Mouse (Mus musculus) adrenal gland (tissue): Measurements from ENCODE around the gene Recql5.

ENCODE experiments used
- intact Hi-C: fragments of 180-260 bp; cut with DNase I; formaldehyde crosslinking; loops from one replicate; pipeline ENCODE4 v1.15.1; 2025
- long read RNA-seq, 2 experiments: library from polyadenylated mRNA; unstranded; transcript quantifications; one replicate each; pipeline ENCODE4 v2.0.0; 2020; ENCODE audit warnings: borderline replicate concordance in 1 of 2; ENCODE audit not compliant: insufficient replicate concordance in 1 of 2

The Recql5 gene
- long read RNA-seq, experiment 1, partial matches to known transcripts = 3 of 9 reads
- long read RNA-seq, experiment 1, other reads (novel, unspliced or antisense) = 6 of 9 reads
- long read RNA-seq, experiment 2, partial matches to known transcripts = 2 of 5 reads
- long read RNA-seq, experiment 2, other reads (novel, unspliced or antisense) = 3 of 5 reads

DNA sequence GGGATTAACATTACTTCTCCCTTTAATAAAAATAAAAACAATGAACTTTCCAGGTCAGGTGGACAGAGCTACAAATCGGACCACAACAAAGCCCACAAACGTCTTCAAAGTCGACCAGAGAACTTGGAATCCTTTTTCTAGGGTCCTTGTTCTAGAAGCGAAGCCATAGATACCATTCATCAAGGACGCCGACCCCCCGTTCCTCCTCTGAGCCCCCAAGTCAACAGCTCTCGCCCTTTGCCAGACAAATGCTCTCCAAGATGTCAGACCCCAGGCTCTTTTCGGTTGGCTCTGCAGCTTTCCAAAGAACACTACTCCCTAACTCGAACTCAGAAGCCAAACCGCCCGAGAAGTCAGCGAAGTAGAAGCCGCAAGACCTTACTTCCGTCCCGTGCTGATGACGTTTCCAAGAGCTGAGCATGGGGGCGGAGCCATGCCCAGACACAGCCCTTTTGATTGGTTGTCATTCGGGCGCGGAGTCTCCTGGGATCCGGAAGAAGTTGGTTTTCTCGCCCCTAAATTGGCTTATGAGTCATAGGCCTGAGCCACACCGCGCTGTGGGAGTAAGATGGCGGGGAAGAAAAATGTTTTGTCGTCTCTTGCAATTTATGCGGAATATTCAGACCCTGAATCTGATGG lies at the start of gene Recql5, which contains the start of gene Sap30bp:
Gene Recql5, minus strand, starts transcription at position 370 of the 639 bp plus-strand sequence.
Gene Sap30bp, plus strand, starts transcription at position 175 of the 639 bp plus-strand sequence.
- intact Hi-C loops = loop anchor here (10.0 kb wide), 1 partner anchor 192 kb away; the partner anchor contains the start of gene Trim47

DNA sequence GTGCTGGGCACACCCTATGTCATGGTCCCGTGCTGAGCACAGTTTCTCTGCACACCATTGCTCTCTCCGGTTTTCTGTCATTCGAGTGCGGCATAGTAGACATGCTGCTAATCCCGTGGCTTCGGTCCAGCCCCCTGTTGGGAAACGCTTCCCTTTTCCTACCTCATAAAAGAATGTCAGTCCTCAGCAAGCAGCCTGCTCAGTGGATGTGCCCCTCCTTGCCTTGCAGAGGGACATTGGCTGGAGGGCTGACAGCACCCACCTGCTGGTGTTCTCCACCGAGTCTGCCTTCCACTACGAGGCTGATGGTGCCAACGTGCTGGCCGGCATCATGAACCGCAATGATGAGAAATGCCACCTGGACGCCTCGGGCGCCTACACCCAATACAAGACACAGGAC lies 49.2 kb upstream of the Recql5 start:
- intact Hi-C loops = no loop called here

DNA sequence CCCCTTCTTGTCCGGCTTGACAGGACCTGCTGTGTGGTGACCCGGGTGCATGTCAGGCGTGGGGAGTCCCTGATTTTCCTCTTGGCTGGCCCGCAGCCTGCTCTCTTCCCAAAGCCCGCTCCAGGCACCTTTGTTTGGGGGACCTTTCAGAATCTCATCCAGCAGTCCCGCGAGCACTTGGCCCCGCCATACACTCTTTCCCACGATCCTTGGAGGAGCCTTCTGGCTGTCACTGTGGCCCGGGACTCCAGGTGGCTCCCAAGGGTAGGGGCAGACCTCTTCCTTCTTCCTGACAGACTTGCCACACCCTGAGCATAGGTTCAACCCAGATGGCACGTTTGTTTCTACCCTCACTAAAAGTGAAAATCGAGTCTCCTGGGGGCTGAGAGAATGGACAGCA lies 42.3 kb upstream of the Recql5 start:
- intact Hi-C loops = no loop called here

DNA sequence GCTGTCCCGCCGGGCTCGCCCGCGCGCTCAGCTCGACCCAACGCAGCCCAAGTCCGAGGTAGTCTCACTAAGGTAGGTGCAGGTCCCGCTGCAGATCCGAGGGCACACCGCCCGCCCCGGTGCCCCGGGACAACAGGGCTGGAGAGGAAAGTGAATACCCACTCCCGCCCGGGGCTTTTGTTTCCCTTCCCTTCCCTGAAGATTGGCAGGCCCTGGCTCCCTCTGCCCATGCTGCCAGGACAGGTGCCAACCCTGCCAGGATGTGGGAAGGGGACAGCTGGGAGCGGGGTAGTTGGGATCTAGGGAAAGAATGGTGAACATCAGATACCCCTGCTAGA lies 41.8 kb upstream of the Recql5 start:
- intact Hi-C loops = no loop called here

DNA sequence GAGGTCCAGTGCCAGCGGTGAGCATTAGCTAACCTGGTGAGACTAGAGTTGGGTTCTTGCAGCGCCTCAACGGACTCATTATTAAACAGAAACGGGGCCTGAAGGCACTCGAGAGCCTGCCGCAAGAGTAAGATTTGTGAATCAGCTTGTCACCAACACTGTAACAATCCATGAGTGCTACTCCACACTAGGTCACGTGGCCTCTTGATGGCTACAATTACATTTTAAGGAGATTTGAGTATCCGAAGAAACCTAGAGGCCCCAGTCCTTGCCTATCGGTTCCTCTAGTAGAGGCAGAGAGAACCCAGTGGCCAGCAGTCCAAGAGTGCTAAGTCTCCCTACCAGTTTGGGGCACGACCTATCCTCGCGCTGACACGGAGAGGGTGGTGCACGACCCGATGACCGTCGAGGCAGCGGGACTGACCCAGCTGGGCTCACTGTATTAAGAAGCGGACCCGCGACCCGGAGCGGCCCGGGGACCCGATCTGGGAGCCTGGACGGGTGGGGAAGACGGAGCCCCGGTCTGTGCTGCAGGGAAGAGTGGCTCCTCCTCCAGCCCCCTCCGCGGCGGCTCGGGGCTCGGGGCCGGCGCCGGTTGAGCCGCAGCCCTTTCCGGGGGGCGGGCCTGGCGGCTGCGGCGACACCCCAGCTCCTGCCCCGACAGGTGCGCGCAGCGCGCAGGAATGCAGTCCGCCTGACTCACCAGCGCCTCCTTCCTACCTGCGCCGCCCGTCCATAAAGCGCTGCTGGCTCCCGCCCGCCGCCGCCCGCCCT lies 41.2 kb upstream of the Recql5 start, which contains the start of gene Itgb4:
Gene Itgb4, plus strand, starts transcription at position 401 of the 774 bp plus-strand sequence.
- intact Hi-C loops = no loop called here

DNA sequence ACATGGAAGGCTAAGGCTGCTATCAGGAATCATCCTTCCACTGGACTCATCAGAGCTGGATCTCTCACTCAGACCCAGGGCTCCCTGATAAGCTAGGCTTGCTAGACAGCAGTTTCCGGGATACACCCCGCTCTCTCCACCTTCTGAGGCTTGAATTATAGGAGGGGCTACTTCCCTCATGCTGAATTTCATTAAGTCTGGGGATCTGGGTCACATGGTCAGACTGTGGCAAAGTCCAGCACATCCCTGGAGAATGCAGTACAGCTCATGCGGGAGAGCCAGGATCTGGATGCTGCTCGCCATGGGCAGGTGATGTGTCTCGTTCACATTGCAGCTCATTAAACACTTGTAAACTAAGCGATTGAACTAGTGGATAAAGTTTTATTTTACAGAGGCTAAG lies 37.7 kb upstream of the Recql5 start:
- intact Hi-C loops = no loop called here

DNA sequence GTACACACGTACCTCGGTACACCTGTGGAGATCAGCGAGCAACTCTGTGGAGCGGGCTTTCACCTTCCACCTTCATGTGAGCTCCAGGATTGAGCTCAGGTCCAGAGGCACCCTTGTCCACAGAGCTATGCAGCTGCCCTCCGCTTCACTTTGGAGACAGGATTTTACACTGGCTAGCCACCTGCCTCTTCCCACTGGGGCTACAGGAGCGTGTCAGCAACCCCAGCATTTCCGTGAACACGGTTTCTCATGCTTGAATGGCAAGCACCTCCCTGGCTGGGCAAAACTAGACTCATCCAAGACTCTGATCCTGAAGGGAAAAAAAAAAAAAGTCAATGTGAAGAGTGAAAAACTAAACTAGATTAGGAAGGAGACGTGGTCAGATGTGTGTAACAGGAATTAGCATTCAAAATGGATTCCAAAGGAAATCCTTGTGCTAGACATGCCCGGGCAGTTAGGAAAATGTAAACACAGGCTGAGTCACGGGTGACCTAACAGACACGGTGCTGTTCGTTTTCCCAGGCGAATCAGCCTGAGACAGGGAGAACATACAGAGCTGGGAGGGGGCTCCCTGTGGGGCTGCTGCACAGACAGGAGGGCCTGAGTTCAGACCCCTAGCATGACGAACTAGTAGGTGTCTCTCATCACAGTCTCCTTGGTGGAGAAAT lies 36.9 kb upstream of the Recql5 start:
- intact Hi-C loops = no loop called here

DNA sequence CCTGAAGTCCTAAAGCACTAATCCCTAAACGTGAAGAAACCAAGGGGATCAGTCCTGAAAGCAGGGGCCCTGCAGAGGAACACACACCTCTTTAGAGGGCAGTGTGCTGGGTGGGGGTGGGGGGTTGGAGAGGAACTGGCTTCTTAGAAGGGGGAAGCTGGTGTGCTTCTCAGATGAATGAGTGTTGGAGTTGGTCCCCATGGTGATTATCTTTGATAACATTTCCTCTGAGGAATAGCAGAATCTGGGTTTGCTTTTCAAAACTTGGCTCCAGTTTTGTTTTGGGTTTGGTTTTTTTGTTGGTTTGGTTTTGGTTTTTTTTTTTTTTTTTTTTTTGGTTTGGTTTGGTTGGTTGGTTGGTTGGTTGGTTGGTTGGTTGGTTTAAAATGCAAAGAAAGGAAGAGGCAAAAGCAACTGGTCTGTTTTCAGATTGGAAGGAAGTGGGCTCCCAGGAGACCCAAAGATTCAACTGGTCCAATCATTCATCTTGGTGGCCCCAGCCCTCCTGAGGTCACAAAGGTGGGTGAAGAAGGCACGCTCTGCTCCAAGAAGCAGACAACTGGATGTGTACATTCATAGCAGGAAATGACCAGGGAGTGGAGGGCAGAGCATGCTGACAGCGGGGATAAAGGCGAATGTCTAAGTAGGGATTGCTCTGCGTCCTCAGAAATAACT lies 35.6 kb upstream of the Recql5 start:
- intact Hi-C loops = no loop called here

DNA sequence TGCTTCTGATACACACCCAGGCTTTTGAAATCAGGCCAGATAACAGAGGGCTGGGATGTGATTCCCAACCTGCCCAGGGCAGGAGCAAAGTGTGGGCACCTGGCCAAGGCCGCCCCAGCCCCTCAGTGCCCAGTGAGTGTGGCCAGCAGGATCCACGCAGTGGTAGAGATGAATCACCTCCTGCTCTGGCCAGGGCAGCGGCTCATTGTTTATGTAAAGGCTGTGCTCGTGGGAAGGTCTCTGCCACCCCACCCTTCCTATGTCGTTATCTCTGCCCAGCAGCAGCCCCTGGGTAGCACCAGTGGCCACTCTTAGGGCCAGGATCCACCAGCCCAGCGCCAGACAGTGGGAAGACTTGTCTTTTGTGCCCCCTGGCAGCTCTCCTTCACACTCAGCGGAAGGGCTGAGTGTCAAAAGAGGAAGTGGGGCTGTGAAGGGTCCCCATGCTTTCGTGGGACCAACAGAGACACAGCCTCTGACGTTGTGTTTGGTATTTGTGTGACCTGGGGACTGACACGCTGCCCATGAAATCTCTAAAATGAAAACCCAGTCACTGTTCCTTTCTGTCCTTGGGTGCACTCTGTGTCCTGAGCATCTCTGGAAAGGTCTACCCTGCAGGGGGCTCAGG lies 31.8 kb upstream of the Recql5 start:
- intact Hi-C loops = no loop called here

DNA sequence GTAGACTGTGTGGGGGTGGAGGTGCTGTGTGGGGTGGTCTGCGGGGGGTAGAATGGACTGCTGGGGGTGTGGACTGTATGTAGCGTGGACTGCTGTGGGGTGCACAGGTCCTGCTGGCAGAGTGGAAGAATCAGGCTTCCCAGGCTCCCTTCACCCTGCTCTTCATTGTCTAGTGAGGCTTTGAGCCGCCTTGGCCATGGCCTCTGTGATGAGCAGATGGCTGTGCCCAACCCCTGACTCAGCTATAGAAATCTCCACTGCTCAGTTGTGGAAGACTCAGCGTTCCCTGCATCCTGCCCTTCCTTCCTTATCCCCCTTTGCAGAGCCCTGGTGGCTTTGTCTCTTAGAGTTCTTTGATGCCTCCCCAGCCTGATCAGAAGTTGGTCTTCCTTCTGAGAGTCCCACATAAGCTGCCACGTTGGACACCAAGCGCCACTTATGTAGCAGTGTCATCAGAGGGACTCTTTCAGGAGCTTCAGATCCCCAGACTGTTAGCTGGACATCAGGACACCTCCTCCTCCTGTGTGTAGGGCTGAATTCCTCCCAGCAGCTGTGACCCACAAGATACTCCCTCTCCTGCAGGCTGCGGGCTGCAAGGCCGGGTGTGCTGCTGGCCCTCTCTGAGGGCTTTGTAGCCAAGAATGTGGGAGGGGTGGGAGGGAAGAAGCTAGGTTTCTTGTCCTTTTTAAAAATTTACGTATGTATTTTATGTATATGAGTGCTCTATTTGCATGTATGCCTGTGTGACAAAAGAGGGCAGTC lies 29.6 kb upstream of the Recql5 start:
- intact Hi-C loops = no loop called here

DNA sequence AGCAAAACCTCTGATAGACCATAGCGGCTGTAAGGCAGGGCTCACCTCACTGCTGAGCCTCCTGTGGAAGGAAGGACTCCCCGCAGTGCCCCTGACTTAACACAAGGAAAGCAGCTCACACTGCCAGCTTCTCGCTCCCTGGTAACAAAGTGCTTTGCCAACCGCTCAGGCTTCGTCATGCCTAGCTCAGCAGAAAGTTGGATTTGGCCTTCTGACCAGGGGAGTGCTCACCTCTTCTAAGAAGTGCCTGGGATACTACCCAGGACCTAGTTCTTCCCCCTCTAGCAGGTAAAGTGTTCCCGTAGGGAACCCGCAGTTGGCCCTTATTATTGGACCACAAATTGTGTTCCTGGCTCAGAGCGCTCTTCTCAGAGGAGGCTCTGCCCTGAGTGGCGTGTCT lies 25.7 kb upstream of the Recql5 start:
- intact Hi-C loops = no loop called here

DNA sequence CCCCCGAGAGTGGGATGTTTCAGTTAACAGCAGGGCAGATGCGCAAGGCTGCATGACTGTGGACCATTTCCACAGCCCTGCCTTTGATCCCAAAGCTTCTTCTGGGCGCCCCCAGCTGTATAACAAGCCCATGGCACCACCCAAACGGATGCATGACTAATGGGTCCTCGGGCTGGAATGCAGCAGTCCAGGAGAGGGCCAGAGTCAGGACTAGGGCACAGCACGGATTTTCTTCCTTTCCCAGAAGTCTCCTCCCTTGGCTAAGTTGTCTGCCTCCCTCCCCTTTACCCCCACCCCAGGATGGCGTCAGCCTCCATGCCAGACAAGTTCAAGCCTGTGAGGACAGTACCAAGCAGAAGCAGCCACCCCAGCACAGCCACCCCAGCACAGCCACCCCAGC lies 24.7 kb upstream of the Recql5 start:
- intact Hi-C loops = no loop called here

DNA sequence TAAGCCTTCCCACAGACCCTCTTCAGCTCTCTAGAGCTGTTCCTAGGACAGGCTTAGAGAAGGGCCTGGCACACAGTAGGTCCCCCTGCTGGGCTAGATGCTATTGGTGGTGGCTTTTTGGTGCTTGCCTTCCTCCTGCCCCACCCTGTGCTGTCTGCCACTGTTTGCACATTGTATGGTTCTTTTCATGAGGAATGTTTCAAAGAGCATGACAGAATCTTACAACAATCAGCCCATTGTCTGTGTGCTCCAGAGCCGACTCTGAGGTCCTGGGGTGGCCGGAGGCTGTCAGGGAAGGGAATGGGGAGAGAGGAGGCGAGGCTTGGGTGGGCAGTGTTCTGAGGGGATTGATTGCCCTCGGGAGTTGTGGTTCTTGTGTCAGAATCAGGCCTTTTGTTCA lies 23.2 kb upstream of the Recql5 start:
- intact Hi-C loops = no loop called here

DNA sequence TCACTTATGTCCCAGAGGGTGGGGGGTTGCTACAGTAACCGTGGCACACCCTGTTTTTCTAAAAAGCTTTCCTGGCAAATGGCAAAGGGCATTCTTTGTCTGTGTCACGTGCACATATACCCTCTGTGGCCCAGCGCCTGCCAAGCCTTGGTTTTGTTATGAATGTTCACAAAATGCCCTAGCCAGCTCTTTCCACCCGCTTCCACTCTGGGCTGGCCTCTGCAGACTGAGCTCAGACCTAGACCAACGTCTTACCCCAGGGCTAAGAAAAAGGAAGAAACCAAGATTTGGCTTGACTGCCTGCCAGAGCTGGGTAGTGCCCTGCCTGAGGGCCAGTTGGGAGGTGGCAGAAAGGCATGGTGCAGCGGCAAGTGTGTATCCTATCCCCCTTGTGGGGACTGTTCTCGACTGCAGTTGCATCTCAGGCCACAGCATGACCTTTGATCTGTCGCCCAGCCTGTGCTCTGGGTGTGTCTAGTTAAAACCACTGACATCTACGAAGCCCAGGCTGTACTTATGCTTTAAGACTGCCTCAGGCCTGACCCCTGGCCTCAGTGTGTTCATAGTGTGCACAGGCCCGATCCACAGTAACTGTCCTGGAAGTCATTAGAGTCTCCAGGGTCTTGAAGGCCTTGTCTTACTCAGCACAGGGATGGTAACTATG lies 22.1 kb upstream of the Recql5 start:
- intact Hi-C loops = no loop called here

DNA sequence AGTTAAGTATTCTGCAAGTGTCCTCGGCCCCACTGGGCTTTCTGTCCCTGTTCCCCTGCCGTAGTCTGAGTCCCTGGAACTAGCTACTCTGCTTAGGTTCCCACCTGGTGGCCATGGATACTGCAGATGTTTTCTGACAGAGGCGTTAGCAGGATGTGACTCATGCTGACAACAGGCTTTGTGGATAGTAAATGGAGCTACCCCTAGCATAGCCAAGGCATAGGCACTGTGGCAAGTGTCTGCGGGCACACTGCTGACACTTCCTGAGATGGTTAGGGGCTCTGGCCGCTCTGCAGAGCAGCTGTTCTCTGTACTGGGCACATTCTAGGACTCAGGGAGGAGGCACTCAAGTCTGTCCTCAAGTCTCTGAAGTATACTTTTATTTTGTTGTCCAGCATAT lies 21.4 kb upstream of the Recql5 start:
- intact Hi-C loops = no loop called here

DNA sequence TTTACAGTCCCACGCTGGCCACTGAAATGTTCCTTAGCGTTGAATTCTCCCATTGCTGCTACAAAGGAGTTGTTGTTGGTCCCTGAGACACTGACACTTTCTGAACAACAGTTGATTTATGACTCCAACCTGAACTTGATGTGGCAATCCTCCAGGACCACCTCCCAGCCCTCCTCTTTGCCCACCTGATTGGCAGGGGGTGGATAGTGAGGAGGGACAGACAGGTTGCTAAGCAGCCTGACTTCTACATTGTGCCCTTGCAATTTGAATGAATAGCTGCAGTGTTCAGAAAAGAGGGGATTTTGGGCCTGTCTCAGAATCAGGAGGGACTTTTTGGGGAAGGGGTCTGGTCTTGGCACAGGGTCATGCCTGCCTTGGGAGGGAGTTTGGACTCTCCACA lies 17.4 kb upstream of the Recql5 start:
- intact Hi-C loops = no loop called here

DNA sequence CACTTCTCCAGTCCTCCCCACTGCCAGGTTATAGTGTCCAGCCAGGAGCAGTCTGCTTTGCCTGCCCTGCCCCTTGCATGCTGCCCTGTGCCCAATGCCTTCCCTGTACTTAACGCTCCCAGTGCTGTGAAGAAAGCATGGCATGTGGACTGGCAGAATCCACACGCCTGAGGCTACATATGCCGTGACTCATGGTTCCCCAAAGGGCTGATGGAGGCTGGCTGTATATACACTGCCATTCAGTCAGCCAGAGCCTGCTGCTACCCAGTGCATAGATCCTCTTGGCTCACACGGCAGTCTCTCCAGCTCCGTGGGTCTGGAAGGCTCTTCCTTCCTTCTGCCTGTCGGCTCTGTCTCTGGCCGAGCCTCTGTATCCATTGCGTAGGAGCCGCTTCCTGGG lies 15.0 kb upstream of the Recql5 start:
- intact Hi-C loops = no loop called here

DNA sequence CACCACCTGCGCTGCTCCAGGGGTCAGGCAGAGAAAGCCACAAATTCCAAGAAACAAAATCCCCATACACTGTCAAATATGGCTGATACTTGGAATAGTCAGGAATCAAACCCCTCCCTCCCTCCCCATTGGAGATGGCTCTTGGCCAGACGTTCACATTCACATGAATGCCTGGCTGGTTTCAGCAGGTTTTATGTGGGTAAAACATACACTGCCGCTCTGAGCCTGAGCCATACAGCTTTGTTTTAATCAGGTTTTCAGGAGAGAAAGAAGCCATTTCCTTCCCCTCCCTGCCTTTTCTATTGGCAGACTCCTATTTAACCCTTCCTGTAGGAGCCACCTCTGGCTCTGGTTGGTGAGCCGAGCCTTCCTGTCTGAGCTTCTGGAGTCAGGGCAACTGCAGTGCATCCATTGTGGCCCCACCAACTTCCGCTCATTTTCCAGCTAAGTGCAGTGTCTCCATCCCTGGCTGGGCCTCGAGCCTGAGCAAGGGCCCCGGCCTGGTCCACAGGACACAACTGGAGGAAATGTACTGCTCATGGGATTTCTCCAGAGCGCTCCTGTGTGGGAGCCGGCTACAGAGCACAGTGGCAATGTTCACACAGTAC lies 13.0 kb upstream of the Recql5 start:
- intact Hi-C loops = no loop called here

DNA sequence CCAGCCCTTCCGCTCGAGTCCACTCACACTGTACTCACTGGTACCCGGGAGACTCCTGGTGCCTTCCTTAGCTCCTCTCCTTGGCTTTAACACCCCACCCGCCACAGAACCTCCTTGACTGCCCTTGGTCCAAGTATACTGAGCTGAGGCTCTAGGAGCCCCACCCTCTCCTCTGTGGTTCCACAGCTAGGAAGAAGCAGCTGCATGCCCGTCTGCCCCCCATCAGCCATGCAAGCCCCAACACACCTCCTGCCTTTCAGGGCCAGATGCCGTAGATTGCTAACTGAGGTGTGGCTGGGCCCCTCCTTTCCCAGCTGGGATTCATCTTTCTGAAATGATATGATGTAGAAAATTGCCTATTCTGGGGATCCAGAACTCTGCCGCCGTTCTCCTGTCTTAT lies 12.0 kb upstream of the Recql5 start:
- intact Hi-C loops = no loop called here
